10 mouse cellular contexts compared by ENCODE assay signal in genomic region chr8:122112264-122112965, GRCm38 (mm10).
DNase-seq lines count a peak whose midpoint lies in the region; ATAC-seq and TF ChIP-seq lines count a peak whose summit lies in the region.
"Had no signal": no experiment of that assay in that cellular context is flagged by ENCODE, and none has a peak within 500 bp of the region (broad histone marks: within the 10 kb centered on the region; RNA-seq: fewer than 3 reads in every experiment).

No protein-coding gene starts in this region.

- H3K9ac ChIP-seq in heart, embryonic 12.5 days = no peak overlapping the region
- no peak overlapping the region for H3K9ac ChIP-seq in lung, postnatal 0 days (replicated peaks; ENCODE audit: low read depth)
- H3K9ac ChIP-seq in liver, postnatal 0 days (replicated peaks) = no peak overlapping the region
- H3K9ac ChIP-seq: embryonic facial prominence, embryonic 15.5 days had no signal

- POLR2A ChIA-PET in Patski (lab: Charles Lee) = no interaction called here

- in situ Hi-C loops in Patski (cut with MboI; ENCODE audit: low pct_unique_long_range_greater_than_20kb) = no loop called here

- ATAC-seq in heart, embryonic 12.5 days (ENCODE audit: insufficient number of reproducible peaks, low FRiP score) = no peak
- ATAC-seq in Patski = no peak
- ATAC-seq in lung, postnatal 0 days = peak; percentile 31; the same call in 1 of the 2 replicates
- ATAC-seq in erythroblast, adult 5-6 weeks (replicated peaks; ENCODE audit: low FRiP score, poor library complexity, severe bottlenecking) = no peak
- no peak for ATAC-seq in megakaryocyte-erythroid progenitor cell, adult 5-6 weeks (replicated peaks; ENCODE audit: low FRiP score, low TSS enrichment, poor library complexity, severe bottlenecking)
- ATAC-seq in liver, postnatal 0 days = no peak

- 66% methylated on average over 14 of the region's 14 CpGs for WGBS in heart, embryonic 12.5 days
- 51% methylated on average over 14 of the region's 14 CpGs for WGBS in lung, postnatal 0 days
- WGBS in liver, postnatal 0 days (ENCODE audit: insufficient replicate concordance) = 44% methylated on average over 14 of the region's 14 CpGs

- no peak overlapping the region for H3K4me2 ChIP-seq in heart, embryonic 12.5 days
- no peak overlapping the region for H3K4me2 ChIP-seq in lung, postnatal 0 days (replicated peaks; ENCODE audit: low read depth, low read length)
- H3K4me2 ChIP-seq in liver, postnatal 0 days (ENCODE audit: low read depth, low read length) = no peak overlapping the region
- H3K4me2 ChIP-seq: embryonic facial prominence, embryonic 15.5 days had no signal

- peak; percentile 96 for DNase-seq in heart, adult 11 months
- DNase-seq in 3T3-L1 (ENCODE audit: low read depth, low spot score) (peak; percentile 13), Patski (ENCODE audit: low read depth, low spot score) (peak; percentile 53)
- peak; percentile 49 for DNase-seq in lung, postnatal 0 days (ENCODE audit: low spot score)
- DNase-seq in liver, postnatal 0 days = no peak

- TF ChIP-seq CTCF in Patski (IDR thresholded peaks at IDR 0.05) = no peak
- no peak for TF ChIP-seq CTCF in lung, postnatal 0 days (IDR thresholded peaks at IDR 0.05)
- no peak for TF ChIP-seq CTCF in liver, postnatal 0 days (IDR thresholded peaks at IDR 0.05; ENCODE audit: low read depth)

- no peaks in the 10 kb centered on the region for H3K36me3 ChIP-seq in heart, embryonic 12.5 days
- no peaks in the 10 kb centered on the region for H3K36me3 ChIP-seq in lung, postnatal 0 days (ENCODE audit: insufficient read depth, low read length)
- H3K36me3 ChIP-seq in liver, postnatal 0 days (replicated peaks; ENCODE audit: insufficient read depth, low read length) = no peaks in the 10 kb centered on the region
- H3K36me3 ChIP-seq: embryonic facial prominence, embryonic 15.5 days; midbrain, embryonic 10.5 days had no signal

- no peak overlapping the region for H3K4me3 ChIP-seq in heart, embryonic 12.5 days
- H3K4me3 ChIP-seq in lung, postnatal 0 days (ENCODE audit: low read depth, low read length) = no peak overlapping the region
- H3K4me3 ChIP-seq in liver, postnatal 0 days (ENCODE audit: low read depth, low read length) = no peak overlapping the region
- H3K4me3 ChIP-seq: embryonic facial prominence, embryonic 15.5 days; midbrain, embryonic 10.5 days had no signal

- TF ChIP-seq EP300 in lung, postnatal 0 days (IDR thresholded peaks at IDR 0.05) = peak; percentile 47; the same call in 1 of the 2 replicates
- TF ChIP-seq EP300 in liver, postnatal 0 days (IDR thresholded peaks at IDR 0.05; ENCODE audit: low read depth) = no peak

- no peaks in the 10 kb centered on the region; the same call in 1 of the 2 replicates for H3K27me3 ChIP-seq in heart, embryonic 12.5 days (replicated peaks)
- no peaks in the 10 kb centered on the region for H3K27me3 ChIP-seq in Patski
- no peaks in the 10 kb centered on the region for H3K27me3 ChIP-seq in lung, postnatal 0 days (replicated peaks; ENCODE audit: insufficient read depth, low read length)
- 0 out of 2 replicates have a peak, but pooled peaks cover 4% of the 10 kb centered on the region for H3K27me3 ChIP-seq in liver, postnatal 0 days (ENCODE audit: insufficient read depth, low read length)
- H3K27me3 ChIP-seq: embryonic facial prominence, embryonic 15.5 days had no signal

- peaks cover 11% of the 10 kb centered on the region; the same call in 1 of the 2 replicates for H3K4me1 ChIP-seq in heart, embryonic 12.5 days (replicated peaks)
- H3K4me1 ChIP-seq in lung, postnatal 0 days (ENCODE audit: insufficient read depth, low read depth, low read length) = no peaks in the 10 kb centered on the region
- no peaks in the 10 kb centered on the region for H3K4me1 ChIP-seq in liver, postnatal 0 days (ENCODE audit: insufficient read depth)

- CTCF ChIA-PET in Patski (lab: Charles Lee) = no interaction called here

- H3K9me3 ChIP-seq in heart, embryonic 12.5 days (replicated peaks) = no peaks in the 10 kb centered on the region
- no peaks in the 10 kb centered on the region for H3K9me3 ChIP-seq in lung, postnatal 0 days (ENCODE audit: low read length)
- no peaks in the 10 kb centered on the region for H3K9me3 ChIP-seq in liver, postnatal 0 days (ENCODE audit: low read length)
- H3K9me3 ChIP-seq: embryonic facial prominence, embryonic 15.5 days; midbrain, embryonic 10.5 days had no signal

- H3K27ac ChIP-seq in heart, embryonic 12.5 days (ENCODE audit: poor library complexity, severe bottlenecking) = no peak overlapping the region
- H3K27ac ChIP-seq in lung, postnatal 0 days (ENCODE audit: low read length) = no peak overlapping the region
- H3K27ac ChIP-seq in liver, postnatal 0 days (ENCODE audit: low read depth) = no peak overlapping the region
- H3K27ac ChIP-seq: embryonic facial prominence, embryonic 15.5 days; midbrain, embryonic 10.5 days had no signal
